Mouse (Mus musculus) heart, adult 11 months (tissue): ENCODE measurements around the gene E130309D02Rik.
A peak's percentile ranks its signal among the peaks of the same experiment; 100 is the strongest.

Experiments
- DNase-seq: peaks from one replicate; pipeline ENCODE4 v3.0.0; 2022

The E130309D02Rik gene

DNA sequence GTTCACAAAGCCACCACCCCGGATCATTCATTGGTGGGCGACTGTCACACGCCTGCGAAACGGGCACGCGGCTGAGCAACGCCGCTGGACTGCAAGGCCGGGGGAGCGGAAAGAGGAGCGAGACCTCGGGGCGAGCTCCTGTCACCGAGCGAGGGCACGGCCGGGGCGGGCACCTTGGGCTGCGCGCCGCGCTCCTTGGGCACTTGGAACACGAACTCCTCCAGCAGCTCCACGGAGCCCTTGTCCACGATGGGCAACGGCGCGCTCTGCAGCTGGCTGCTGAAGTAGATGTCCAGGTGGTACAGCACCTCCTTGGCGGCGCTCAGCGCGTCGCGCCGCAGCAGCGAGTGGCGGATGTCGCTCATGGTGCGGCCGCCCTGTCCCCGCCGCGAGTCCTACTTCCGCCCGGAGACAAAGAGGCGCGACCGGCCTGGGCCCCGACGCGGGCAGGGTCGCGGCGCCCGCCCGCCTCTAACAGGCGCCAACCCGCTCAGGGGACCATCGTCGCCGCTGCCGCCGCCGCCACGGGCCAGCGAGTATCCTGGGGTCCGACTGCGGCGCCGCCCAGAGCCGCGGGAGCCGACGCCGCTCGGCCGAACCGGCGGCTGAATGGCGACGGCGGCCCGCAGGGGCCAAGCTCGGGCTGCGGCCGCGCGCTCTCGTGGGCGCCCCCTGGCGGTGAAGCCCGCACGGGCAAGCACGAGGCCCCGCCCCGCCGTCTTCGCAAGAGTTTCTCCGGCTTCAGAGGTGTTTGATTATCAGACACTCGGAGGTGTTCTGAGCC is at the start of gene E130309D02Rik:
Gene E130309D02Rik (minus strand): TSS at position 631 of the 784 bp plus-strand sequence.
- peak; percentile 97 for DNase-seq

GRCm38 (mm10) chr5:143363678-143364615 is 48.8 kb upstream of the E130309D02Rik start:
- DNase-seq: no peak

DNA sequence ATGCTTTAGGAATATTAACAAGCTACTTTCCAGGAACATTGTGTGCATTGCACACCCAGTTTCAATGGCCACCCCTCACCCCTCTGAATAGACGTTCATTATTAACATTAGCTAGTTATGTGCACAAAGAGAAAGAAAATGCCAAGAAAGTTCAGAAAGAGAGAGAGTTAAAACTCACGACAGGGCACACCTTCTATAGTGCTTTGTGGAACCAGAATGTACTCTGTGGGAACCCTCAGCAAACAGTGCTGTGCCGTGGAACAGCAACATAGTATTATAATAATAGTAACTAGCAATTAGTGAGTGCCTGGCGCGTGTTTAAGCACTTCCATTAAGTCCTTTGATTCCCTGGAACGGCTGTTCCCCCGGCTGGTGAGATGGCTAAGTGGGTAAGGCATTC is 46.3 kb upstream of the E130309D02Rik start:
- DNase-seq: no peak

- no peak for DNase-seq
Measured at GRCm38 (mm10) chr5:143360000-143360399, 44.8 kb upstream of the E130309D02Rik start.

- DNase-seq: no peak
Measured at GRCm38 (mm10) chr5:143359263-143359662, 44.1 kb upstream of the E130309D02Rik start.

DNA sequence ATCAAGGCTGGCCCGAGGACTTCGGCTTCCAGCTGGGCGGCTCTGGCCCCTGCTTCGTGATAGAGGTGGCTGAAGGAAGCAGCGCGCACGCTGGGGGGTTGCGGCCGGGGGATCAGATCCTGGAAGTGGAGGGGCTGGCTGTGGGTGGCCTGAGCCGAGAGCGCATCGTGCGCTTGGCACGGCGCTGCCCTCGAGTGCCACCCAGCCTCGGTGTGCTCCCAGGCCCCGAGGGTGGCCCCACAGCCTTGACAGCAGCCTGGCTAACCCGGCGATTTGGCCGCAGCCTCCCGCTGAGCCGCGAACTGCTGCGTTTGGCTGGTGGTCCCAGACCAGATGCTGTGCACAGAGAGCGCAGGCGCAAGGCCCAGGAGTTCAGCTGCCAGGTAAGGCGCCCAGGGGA is 42.4 kb upstream of the E130309D02Rik start:
- no peak for DNase-seq

DNA sequence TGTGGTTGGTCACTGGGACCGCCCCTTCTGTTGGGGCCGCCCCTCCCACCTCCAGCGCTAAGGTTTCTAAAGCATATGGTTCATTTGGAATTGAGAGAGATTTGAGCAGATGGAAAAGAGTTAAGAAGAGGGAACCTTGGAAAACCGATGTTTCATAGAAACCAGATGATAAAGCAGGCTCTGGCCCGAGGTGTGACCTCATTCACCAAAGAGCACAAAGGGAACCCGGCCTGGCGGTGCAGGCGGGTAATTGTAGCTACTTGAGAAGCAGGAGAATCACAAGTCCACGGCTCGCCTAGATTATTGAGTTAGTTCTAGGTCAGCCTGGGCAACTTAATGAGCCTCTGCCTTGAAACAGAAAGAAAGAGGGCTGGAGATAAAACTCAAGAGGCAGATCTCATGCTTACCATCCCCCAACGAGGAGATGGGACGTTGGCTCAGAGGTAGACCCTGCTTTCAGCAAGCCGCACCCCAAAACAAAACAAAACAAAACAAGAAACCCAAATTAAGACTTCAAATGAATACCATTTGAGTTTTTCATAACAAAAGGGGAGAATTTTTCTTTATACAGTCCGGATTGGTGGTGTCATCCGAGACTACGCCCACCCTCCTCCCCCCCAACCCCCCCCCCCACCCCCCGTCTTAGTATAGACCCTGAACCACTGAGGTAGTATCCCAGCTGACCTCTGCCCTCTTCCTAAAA is 41.7 kb upstream of the E130309D02Rik start, which contains the start of gene Grid2ip:
Gene Grid2ip (plus strand): TSS at position 653 of the 703 bp plus-strand sequence.
- DNase-seq: no peak

GRCm38 (mm10) chr5:143356017-143356416 is 40.9 kb upstream of the E130309D02Rik start:
- no peak for DNase-seq

DNA sequence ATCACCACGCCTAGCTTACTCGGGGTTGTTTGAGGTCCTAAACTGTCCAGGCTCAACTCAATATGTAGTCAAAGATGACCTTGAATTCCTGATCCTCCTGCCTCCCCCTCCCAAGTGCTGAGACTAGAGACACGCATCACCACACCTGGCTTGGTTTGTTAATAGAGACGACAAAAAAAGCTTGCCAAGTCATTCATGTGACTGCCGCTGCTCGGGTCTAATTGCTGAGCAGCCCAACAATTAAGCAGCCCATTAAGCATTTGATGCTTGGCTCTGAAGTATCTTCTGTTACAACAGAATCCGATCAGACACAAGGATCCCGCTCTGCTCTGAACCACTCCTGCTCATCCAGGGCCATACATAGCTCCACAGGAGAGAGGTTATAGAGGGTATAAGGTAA is 31.2 kb upstream of the E130309D02Rik start:
- DNase-seq: no peak

- DNase-seq: no peak
Measured at GRCm38 (mm10) chr5:143339603-143340002, 24.4 kb upstream of the E130309D02Rik start.

- DNase-seq: no peak
Measured at GRCm38 (mm10) chr5:143336559-143336958, 21.4 kb upstream of the E130309D02Rik start.

GRCm38 (mm10) chr5:143335089-143335460 is 19.9 kb upstream of the E130309D02Rik start:
- no peak for DNase-seq

DNA sequence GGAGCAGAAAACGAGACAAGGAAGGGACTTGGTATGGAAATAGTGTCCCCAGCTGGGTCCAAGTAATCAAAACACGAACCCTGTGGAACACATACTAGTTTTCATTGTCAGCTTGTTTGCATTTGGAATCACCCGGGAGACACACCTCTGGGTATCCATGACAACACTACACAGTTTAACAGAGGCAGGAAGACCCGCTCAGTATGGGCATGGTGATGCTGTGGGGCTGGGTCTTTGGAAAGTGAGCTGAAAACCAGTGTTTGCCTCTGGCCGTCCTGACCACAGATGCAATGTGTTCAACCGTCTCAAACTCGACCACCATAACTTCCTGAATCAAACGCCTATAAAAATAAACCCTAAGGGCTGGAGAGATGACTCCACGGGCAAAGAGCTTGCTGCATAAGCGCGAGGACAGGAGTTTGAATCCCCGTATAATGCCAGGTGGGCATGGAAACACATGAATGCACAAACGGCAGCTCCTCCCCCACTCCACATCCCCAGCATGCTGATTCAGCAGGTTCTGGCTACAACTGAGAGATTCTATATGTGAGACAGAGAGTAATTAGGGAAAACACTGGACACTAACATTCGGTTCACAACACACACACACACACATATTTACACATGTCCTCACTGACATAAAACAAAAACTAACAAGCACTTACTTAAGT is 19.4 kb upstream of the E130309D02Rik start:
- no peak for DNase-seq

DNA sequence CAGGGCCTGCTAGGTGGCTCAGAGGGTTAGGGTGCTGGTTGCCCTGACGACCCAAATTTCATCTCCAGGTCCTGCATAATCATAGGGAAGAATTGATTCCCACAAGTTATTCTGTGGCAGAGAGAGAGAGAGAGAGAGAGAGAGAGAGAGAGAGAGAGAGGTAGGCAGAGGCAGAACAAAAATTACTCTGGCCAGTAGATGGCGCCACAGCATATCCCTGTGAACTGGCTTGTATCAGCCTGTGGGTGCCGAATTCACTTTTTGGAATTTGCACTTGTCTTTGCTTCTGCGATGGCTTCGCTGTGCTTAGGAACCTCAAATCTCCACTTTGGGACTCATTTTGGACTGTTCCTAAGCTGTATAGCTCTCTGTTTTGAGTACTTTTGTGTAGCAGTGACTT is 18.7 kb upstream of the E130309D02Rik start:
- no peak for DNase-seq

- DNase-seq: peak; percentile 99
Measured at GRCm38 (mm10) chr5:143328690-143329495, 13.7 kb upstream of the E130309D02Rik start, which contains the start of gene Zdhhc4. Gene Zdhhc4, minus strand, starts transcription at chr5:143329256.

DNA sequence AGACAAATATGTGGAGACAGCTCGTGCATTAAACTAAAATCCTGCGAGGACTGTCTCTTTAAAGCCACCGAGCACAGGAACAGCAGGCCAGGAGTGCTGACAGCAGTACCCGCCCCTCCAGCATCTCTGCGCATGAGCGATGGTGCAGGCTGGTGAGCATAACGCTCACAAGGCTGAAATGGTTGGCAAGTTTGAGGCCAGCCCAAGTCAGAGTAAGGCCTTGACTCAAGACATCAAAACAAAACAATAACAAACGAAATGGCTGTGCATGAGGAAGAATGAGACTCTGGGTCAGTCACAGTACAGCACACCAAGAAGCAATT is 2.1 kb upstream of the E130309D02Rik start:
- no peak for DNase-seq

DNA sequence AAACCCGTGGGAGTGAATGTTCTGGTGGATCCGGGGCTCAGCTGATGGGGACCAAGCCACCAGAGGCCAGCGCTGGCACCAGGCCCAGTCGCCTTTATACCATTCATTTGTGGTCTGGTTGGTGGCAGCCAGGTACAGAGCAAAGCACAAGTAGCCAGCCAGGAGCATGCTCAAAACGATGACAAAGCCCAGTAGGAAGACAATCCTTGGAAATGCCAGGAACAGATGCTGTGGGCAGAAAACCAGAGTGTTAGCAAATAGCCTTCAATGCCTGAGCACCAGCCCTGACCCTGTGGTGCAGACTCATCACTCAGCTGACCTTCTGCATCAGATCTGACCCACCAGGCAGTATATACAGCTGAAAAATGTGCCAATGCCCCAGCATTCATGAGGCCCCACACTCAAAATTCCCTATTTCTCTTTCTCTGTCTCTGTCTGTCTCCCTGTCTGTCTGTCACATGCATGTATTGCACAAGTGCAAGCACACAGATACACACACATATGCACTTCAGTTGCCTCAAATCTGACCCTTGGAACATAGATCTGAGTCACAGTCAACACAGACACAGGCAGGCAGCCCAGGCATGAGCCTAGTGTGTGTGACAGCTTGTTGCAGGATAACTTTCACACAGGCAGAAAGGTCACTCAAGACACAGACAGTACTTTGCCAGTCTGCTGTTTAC is 1.6 kb upstream of the E130309D02Rik start:
- DNase-seq: no peak

DNA sequence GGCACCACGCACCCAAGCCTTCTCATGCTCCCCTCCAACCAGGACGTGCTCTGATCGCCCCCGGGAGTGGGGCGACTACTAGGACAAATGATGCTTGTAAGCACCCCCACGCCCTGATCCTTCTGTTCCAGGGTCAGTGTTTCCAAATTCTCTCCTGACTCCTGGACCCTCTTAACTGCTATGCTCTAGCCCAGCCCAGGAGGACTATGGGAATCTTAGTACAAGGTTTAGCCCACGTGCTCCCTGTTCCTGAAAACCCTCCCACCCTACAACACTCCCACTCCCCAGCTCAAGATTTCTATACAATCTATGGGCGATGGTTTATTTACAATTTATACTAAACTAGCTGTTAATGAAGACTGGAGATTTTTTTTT is 341 bp upstream of the E130309D02Rik start:
- no peak for DNase-seq

DNA sequence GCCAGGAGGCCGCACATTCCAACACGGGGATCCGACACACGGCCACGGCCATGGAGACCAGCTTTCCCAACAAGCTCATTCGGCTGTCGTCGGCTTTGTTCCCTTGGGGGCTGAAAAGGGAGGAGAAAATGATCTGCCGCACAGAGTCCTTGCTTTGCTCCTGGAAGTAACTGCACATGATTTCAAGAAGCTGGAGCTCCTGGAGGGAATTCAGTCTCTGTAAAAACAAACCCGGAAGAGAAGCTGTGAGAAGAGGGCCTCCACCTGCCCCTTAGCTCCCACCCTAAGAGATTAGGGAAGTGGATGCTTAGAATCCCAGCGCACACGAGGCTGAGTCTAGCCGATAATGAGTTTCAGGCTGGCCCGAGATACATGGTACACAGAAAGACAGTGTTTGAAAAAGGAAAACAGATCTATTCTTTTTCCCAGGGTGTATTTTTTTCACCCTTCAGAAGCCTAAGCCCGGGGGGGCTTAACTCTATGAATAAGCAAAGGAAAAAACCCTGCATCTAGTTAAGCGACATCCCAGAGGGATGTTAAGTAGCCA is 904 bp downstream of the E130309D02Rik start:
- no peak for DNase-seq

DNA sequence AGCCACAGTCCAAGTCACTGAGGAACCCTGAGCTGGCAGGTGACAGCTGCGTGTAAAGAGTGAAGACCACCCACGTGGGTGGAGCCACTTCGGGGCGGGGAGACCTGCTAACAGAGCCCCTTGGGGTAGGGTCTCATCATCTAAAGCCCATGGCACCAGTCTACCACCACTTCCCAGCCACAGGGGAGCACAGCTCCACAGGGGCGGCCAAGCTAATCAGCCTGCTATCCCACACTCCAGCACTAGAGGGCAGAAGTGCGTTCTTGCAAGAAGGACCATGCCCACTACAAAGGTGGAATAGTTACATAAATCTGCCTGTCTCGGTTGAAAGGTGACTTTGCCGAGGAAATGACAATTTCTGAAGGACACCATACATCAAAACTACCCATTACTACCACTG is 3.3 kb downstream of the E130309D02Rik start:
- DNase-seq: peak; percentile 96

- no peak for DNase-seq
Measured at GRCm38 (mm10) chr5:143309916-143310315, 5.2 kb downstream of the E130309D02Rik start.
